Mouse (Mus musculus) adrenal gland, adult 2 months (tissue): ENCODE data around the gene H60c. TPM values are rescaled to one million over a fixed set of nuclear protein-coding genes. Genes with fewer than 3 reads are reported as not detected.
"Not testable (repeated sequence)": the region's sequence is repeated elsewhere in the genome, so short reads cannot be mapped to it uniquely, and the experiment has no call there.

Experiments used
- DNase-seq: peaks from one replicate; pipeline ENCODE4 v3.0.0; 2021
- long read RNA-seq: library from polyadenylated mRNA; stranded (forward); transcript quantifications from one replicate; pipeline ENCODE4 v2.0.0, GENCODE M21; 2021
- polyA plus RNA-seq: library from polyadenylated mRNA; depleted of rRNA; stranded (reverse); fragments of >200 nt; gene quantifications from 2 replicates; pipeline ENCODE4 v1.2.3, GENCODE M21; 2012; rRNA removed
- total RNA-seq, 2 experiments: library from RNA; stranded (reverse); gene quantifications; 2 replicates each; pipeline ENCODE4 v1.2.3; 2021

The H60c gene
- total RNA-seq: not detected
- 0.07 TPM in 1 of 2 replicates, not detected in the other for polyA plus RNA-seq
- long read RNA-seq: 0 reads

DNA sequence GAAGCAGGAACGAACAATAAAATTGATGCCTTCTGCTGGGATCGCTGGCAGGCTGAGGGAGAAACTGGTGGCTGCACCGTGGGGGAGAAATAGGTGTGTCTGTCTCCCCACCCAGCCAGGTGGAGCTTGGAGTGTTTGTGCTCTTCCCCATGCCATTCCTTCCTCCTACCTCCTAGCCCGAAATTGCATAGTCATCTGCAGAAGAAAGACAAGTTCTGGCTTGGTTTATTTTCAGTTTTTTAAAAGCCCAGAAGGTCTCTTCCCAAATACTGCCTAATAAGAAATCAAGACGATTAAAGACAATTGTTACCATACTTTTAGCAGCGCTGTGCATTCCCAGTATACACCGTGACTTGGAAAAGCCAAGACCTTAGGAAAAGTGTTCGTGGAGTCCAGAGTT lies at the start of gene H60c:
Gene H60c, minus strand, starts transcription at position 101 of the 400 bp plus-strand sequence.
- DNase-seq: no peak

DNA sequence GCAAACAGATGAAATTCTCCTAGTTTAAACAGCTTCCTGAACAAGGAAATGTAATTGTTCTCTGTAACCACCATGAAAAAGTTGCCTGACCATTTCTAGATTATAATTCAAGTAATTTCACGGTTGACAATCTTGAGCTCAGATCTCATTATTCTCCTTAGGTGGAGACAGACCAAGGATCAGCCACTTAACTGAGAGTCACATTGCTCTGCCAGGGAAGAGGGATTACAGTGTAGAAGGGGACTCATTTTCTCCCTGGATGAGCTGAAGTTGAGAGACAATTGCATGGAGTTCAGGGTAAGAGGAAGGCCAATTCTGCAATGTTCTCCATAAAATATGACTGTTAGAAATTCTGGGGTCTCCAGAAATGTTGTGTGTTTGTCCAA lies 41.2 kb upstream of the H60c start:
- no peak for DNase-seq

DNA sequence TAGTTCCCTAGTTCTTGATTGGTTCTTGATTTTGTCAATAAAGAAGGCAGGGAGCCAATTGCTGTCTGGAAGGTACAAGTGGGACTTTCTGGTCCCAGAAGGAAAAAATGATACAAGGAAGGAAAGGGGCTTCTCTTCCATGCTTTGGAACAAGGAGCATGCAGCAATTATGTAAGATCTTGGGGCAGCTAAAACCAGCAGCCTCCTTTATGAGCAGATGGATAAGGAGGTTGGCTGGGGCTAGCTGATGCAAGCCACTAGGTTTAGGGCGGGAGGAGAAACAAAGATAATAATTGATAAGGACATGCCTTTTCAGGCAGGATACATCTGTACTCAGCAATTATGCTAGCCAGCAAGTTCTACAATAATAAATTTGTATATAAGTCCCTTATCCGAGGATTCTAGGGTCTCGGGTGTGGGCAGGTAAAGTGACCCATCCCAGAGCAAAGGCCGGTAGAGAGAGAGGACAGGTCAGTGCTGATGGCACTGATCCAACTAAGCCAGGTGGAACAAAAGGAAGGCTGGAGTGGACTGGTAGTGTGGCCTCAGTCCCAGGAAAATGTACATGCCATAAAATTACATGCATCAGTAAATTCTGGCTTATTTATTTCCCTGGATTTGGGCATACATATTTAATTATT lies 40.7 kb upstream of the H60c start:
- DNase-seq: no peak

DNA sequence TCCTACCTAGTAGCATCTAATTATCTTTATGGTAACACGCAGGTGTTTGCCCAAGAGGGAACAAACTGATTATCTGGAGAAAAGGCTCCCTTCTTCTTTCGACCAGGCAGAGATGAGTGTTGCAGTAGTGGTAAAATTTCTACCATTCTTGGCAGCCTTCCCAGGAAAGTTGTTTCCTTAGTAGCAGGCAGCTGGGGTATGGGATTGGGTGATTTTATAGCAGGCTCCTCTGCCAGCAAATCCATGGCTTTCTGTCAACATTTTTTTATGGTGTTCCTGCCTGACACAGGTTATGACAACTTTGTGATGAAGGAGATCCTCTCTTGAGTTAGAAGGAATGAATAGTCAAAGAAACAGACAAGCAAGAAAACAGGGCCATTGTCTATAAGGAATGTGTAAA lies 40.2 kb upstream of the H60c start:
- no peak for DNase-seq

DNA sequence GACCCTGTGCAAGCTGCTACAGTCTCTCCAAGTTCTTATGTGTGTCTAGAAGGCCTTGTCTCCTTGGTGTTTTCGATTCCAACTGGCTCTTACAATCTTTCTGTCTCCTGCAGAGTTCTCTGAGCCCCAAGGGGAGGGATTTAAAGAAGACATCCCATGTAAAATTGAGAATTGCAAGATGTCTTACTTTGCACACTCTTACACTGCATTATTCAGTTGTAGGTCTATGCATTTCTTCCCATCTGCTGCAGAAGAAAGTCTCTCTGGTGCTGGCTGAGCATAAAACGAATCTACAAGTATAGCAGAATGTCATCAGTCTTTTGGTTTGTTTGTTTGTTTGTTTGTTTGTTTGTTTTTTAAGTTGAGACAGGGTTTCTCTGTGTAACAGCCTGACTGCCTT lies 26.4 kb upstream of the H60c start:
- no peak for DNase-seq

DNA sequence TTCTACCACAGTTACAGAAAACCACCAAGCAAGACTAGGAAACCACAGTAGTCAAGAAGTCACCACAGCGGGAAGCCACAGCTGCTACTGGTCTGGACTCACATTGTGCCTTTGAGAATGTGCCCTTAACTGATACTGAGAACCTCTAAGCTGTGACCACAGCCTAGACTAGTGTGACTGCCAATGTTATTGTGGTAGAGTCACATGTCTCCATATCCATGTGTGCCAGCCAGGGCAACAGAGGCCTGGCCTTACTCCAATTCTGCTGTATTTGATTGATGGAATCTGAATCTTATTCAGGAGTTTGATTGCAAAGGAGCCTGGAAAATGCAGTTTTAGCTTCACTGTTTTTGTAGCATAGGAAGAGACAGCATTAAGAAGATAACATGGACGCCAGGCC lies 13.5 kb upstream of the H60c start:
- DNase-seq: peak; percentile 42

DNA sequence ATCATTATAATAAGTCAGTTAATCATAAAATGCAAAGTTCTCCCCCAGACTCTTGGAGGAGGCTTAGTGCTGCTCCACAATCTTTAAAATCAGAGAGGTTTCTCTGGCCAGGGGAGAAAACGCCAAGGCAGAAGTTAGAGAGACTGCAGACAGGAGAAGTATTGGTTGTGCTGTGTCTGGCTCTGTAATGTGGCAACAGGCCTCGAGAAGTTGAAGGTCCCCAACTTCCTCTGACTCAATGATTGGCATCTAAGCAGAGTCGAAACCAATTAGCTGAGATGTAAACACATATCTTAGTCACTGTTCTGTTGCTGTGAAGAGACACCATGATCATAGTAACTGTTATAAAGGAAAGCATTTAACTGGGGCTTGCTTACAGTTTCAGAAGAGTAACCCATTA lies 6.5 kb upstream of the H60c start:
- no peak for DNase-seq

DNA sequence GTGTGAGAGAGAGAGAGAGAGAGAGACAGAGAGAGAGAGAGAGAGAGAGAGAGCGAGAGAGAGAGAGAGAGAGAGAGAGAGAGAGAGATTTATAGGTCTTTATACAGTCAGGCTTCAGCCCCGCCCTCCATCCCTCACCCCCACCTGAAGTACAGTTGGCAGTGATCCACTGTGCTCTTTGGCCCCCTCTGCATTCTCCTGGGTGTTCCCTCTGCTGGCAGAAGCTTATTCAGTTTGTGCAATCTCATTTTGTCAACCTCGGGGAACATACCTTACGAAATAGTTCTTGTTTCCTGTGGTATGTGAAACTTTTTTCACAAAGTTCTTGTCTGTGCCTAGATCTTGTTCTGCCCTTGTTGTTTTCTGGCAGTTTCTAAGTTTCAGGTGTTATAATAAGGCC lies 3.5 kb upstream of the H60c start:
- DNase-seq: peak; percentile 28

DNA sequence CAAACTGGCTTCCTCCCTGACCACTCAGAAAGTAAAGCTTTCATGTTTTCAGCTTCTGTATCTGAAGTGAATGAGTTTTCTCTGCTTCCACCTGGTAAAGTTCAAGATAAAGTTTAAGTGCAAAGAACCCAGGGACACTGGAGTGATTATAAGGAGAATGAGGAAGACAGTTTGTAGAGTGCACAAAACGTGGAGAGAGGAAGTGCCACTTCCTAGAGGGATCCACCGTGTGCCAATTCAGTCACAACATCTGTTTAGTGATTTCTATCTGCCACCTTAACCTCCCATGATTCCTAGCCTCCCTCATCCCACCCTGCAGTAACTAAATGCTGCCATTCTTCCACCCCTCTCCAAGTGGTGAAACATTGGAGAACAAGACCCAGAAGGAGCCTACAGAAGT lies 842 bp downstream of the H60c start:
- no peak for DNase-seq

DNA sequence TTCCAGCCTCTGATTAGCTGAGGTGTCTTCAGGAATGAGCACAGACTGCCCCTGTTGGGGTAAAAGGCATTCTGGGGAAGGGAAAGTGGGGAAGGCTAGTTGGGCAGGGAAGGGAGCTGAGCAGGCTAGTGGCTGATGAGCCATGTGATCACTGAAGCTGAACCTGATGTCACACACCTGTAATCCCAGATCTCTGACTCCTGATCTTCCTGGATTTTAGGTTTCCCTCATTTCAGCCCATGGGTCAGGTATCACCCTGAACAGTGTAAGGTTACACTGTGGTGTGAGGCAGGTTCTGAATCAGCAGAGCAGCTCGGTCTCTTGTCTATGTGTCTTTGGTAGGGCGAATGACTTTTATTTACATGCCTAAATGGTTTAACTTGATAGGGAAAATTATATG lies 4.8 kb downstream of the H60c start:
- no peak for DNase-seq

DNA sequence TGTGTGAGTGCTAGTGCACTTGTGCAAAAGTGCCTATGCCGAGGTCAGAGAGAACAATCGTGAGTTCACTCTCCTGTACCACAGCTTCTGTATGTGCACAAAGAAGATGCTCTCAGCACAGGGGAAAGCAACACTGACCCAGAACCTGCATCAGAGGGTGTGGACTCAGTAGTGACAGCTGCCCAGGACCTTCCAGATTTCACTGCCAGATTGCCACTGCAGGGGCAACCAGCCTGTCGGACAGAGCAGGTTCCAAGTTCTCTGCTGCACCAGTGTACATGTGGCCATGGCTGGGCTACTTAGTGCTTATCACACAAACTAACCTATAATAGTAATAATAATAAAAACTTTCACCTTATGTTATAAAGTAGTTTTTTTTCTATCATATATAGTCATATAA lies 10.2 kb downstream of the H60c start:
- no peak for DNase-seq

DNA sequence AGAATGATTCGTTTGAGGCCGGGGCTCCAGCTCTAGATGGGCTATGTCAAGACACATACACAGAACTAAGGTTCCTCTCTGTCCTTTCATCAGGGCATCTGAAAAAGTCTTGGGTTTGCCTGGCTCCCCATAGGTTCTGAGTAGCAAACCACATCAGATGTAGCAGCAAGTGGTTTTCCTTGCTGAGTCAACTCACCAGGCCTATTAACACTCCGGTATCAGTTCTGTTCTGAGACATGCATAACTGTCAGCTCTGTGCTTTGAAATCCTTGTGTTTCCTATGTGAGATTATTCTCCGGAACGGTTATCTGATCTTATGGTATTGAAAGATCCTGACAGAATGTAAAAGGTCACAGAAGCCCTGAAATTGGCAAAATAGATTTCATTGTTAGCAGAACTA lies 29.1 kb downstream of the H60c start:
- not testable (repeated sequence) for DNase-seq

DNA sequence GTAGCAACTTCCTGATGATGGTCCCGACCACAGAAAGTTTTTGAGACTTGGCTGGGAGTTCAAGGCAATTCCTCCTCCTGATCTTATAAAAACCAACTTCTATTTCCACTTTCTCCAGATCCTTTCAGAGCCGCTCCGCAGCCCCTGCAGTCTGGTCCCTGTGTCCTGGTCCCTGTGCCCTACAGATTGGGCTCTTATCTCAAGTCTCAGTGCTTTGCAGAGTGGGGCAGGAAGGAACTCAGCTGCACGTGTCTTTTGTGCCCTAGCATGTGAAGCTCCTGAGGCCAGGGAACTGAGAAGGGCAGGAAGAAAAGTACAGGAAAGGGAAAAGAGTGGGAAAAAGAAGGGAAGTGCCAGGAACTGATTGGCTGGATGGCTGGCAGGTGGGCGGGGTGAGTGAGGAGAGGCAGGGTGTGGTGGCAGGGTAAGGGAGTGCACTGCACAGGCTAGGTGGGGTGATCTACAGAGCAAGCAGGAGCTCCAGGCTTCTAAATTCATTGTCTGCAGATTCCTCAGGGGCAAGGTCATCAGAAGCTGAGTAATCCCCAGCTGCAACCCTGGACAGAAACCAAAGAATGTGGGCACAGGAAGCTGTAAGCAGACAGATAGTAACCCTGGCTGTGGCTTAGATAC lies 30.8 kb downstream of the H60c start:
- DNase-seq: peak; percentile 81

DNA sequence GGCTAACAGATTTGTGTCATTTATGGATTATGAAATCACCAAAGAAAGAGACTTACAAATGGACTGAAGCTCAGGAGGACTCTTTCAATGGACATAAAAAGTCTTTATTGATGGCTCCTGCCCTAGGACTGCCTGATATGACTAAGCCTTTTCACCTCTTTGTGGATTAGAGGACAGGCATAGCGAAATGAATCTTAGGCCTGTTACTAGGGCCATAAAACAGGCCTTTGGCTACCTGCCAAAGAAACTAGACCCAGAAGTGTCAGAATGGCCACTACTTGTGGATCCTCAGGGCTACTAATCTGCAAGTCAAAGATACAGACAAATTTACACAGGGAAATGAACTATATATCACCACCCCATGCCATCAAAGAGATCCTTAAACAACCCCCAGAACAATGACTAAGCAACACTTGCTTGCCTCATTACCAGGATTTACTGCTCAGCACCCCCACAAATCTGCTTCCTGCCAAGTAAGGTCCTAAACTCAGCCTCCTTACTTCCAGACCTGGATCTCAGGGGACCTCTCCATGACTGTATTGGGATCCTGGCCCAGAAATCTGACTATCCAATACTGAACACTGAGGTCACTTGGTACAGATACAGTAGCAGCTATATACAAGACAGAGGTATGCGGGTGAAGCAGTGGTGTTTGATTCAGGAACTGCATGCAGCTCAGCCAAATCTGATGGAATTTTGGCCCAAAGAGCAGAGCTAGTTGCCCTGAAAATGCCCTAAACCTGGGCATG lies 39.0 kb downstream of the H60c start:
- DNase-seq: peak; percentile 28

Other genes with a start within 250 kb of the H60c start
- gene Ppp1r14c, start 98.3 kb upstream of the H60c start, total RNA-seq: 10 to 100 TPM in 1 of 2 experiments, 1 to 10 TPM in 1; 8.6 to 15.5 TPM
- gene Ppp1r14c, start 98.3 kb upstream of the H60c start, polyA plus RNA-seq: 7.7 and 10.4 TPM in 2 replicates